Mouse (Mus musculus): Measurements from ENCODE around the gene Slk. TPM values are rescaled to one million over a fixed set of nuclear protein-coding genes. Genes with fewer than 3 reads are reported as not detected.

Slk gene
- total RNA-seq, 4 experiments from 2014 or later = 77.7 to 95.0 (median 87.7) TPM

- DNase-seq (ENCODE audit: low spot score) = no peak
Observed at GRCm38 (mm10) chr19:47651160-47651480, 71.6 kb downstream of the Slk start.

- DNase-seq (ENCODE audit: low spot score) = no peak
Observed at GRCm38 (mm10) chr19:47652255-47652654, 72.8 kb downstream of the Slk start.

GRCm38 (mm10) chr19:47653173-47653572, 73.7 kb downstream of the Slk start:
- DNase-seq (ENCODE audit: low spot score) = no peak

DNA sequence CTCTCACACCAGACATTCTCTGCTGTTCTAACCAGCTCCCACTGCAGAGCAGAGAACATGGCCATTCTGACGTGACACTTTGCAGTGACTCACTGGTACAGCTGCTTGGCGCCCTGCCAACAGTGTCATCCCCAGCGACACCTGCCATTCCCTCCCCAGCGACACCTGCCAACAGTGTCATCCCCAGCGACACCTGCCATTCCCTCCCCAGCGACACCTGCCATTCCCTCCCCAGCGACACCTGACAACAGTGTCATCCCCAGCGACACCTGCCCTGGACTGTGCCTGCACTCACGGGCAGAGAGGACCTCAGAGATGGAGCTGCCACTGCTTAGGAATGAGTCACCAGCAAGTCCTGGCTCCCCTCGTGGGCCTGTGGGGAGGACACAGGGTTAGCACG, 75.4 kb downstream of the Slk start:
- DNase-seq (ENCODE audit: low spot score) = no peak

DNA sequence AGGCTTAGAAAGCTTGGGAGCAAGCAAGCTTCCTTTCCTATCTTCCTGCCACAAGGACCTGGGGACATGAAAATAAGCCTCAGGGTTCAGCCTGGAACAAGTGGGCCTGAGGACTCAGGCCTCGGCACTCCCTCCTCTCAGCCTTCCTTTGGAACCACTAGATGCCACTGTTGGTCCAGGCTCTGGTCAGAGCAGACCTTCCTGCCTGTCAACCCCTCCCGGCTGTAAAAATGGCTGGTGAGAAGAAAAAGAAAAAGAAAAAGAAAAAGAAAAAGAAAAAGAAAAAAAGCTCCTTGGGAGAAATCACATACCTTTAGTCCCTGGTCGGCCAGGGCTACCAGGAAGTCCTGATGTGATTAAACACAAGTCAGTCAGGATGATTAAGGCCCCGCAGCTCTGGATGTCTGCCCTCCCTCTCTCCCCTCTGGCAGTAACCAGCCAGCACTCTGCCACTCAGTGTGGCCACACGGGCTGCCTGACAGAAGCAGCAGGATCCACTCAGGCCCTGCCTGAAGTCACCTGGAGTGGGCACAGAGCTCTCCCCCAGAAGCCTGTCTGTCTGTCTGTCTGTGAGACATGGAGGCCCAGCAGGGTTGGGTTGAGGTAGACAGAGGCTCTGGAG, 79.5 kb downstream of the Slk start:
- DNase-seq (ENCODE audit: low spot score) = peak; percentile 38

DNA sequence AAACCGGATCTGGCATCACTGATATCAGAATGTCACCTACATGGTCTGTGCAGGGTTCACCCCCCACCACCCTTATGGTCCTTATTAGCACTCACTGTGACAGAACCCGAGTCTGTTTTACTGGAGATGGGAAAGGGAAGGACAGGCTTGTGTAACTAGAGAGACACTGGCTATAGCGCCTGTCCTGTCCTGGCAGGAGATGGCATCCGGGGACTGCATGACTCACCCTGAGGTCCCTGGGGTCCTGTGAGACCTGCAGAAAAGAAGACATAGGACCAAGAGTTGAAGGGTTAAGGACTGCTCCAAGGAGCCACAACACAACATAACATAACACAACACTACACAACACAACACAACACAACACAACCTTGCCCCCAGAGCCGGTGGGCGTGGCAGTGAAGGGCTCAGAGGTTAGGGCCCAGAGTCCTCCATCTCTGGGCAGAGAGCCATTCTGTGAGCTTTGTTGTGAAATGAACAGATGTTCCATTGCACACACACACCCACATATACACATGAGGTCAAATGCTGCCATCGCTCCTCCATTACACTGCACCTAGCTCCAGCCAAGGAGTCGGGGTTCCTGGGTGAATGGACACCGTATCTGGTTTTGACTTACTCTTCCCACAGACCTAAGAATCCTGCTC, 80.4 kb downstream of the Slk start:
- DNase-seq (ENCODE audit: low spot score) = no peak

DNA sequence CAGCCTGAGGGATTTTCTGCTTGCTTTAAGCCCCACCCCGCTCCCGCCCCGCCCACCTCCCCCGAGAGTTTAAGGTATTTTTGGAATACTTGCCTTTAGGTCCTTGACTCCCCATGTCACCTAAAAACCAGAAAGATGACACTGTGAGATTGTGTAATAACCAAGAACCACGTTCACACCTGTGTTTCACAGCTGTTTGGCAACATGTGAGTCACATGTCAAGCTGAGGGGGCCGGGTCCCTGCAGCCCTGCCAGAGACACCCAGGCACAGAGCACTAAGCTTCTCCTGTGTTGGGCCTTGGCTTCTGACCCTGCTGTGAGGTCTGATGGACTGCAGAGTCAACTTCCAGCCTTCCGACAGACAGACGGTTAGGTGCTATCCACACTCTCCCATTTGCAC, 88.1 kb downstream of the Slk start:
- no peak for DNase-seq (ENCODE audit: low spot score)

GRCm38 (mm10) chr19:47668399-47668798, 88.9 kb downstream of the Slk start:
- no peak for DNase-seq (ENCODE audit: low spot score)

DNA sequence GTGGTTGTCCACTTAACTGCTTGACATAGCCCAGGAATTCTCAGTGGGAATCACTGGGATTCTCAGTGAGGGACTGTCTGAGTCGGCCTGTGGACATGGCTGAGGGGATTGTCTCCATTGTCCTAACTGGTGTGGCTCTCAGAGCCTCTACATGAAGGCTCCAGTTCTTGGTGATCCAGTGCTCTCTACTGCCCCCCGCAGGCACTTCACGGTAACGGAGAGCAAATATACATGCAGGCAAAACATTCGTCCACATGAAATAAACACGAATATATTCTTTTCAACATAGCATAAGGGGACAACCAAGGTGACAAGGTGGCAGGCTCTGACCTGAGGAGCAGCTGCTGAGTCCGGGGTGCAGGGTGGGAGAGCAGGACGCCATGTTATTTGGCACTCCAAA, 94.9 kb downstream of the Slk start:
- peak; percentile 26 for DNase-seq (ENCODE audit: low spot score)

DNA sequence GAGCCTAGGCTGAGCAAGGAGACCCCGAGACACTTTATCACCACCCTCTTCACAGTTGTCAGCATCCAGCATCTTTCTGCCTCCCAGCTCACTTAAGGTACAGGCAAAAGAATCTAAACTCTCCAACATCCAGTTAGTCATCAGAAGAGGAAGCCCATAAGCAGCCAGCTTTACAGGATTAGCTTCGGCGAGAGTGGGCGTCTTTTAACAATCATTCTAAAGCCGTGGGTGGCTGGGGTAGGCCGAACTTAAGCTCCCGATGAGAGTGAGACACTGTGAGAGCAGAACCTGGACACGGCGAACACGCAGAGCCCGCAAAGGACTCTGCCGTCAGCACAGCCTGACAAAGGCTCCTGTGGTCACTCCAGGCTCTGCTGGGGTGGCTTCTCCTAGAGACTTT, 99.2 kb downstream of the Slk start:
- DNase-seq (ENCODE audit: low spot score) = no peak

DNA sequence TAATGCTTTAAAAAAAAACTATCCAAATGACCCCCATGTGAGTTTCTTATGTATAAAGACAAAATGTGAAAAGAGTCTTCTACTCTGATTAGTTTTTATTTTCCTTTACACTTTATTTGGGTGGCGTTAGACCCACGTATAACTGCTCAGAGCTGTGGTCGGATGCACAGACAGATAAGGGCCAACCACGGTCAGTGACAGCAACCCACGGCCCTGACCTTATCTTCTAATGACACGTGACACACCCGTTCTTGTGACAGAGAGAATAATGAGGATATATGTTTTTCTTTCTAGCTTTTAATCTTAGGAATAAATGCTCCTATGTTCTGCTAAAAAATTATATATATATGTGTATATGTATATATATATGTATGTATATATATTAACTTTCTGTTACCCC, 110.1 kb downstream of the Slk start:
- DNase-seq (ENCODE audit: low spot score) = no peak

DNA sequence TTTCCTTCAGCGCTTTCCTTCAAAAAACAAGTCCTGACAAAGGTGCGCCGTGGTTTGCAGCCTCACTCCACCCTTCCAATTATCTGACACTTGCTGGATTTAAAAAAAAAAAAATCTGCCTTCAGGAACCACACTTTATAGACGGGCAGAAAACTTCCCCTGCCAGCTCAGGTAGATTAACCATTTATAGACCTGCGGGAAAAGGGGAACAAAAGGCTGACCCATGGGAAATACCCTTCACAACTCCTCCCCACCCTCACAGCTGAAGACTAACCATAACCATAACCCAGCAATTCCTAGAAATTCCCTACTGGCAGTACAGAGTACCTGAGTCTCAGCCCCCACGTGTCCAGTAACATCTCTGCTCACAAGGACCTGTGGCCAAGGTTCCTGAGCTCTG, 112.5 kb downstream of the Slk start, which contains the start of gene Col17a1:
Gene Col17a1, minus strand, starts transcription at position 101 of the 400 bp plus-strand sequence.
- no peak for DNase-seq (ENCODE audit: low spot score)

Other genes with a start within 250 kb of the Slk start
- 10 to 100 TPM; 40.6 to 54.7 (median 46.2) TPM for gene Sh3pxd2a, start 115.3 kb upstream of the Slk start, total RNA-seq (2022)
- 10 to 100 TPM; 19.3 to 22.2 (median 20.0) TPM for gene Stn1, start 42.2 kb upstream of the Slk start, total RNA-seq (2022)
- not detected for gene Col17a1, start 112.4 kb downstream of the Slk start, total RNA-seq (2022)
- 10 to 100 TPM; 66.5 to 80.7 (median 72.1) TPM for gene Sfr1, start 152.0 kb downstream of the Slk start, total RNA-seq (2022)